Mouse (Mus musculus): ENCODE measurements at regions not wholly inside any gene's neighbourhood (a gene's known extent, or its start where the extent isn't known, plus 50 kb on each side); places are given as distances from the start of the nearest gene placed in this dataset.

DNA sequence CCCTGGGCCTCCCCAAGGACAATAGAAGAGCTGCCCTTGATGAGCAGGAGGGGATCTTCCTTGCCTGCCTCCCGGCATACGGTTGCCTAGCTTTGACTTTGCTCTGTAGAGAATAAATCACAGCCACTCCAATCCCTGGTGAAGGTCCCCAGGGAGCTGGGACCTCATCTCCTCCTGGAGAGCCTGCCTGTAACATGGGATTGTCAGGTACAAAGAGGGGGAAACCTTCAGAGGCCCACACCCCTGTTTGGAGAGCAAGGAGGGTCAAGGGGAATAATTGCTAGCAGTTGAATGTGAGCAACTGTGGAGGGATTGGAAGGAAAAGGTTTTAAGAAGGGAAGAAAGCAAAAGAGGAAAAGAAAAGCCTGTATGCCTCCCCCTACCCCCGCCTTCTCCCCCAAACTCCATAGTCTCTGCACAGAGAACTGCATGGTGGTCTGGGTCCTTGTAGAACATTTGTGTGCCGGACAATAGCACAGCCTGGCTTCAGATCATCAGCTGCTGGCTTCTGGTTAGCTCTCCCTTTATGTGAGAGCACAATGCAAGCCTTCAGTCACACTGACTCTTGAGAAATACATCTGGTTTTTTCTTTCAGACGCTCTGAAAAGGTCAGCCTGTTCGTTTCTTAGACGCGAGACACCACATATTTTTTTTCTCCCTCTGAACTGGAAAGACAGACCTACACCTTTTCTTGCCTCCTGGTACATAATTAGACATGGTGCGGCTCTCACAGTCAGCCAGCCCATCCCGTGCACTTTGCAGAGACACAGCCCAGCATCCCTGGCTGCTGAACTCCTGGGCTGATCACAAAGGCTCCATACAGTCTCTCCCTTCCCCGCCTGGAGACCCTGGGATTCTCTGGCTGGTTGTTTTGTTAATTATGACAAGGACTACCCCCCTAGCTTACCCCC, 292.5 kb upstream of the Zfp462 start:
- no peak for ATAC-seq (ENCODE audit: low read depth)
- no peak for DNase-seq
- H3K27me3 ChIP-seq: no peaks in the 10 kb centered on the region
- no peaks in the 10 kb centered on the region for H3K9me3 ChIP-seq (replicated peaks)
- H3K4me3 ChIP-seq (replicated peaks): no peak overlapping the region
- no peaks in the 10 kb centered on the region for H3K36me3 ChIP-seq
- no peak overlapping the region for H3K9ac ChIP-seq
- WGBS (ENCODE audit: insufficient replicate concordance): 58% methylated on average over 11 of the region's 11 CpGs
- no peak overlapping the region for H3K4me2 ChIP-seq
- H3K4me1 ChIP-seq (replicated peaks): no peaks in the 10 kb centered on the region
- H3K27ac ChIP-seq: no peak overlapping the region

GRCm38 (mm10) chr4:54653097-54653776, 291.6 kb upstream of the Zfp462 start:
- Histone ChIP-seq H3K4me3 (replicated peaks) (no peak overlapping the region), H3K4me1 (replicated peaks) (no peaks in the 10 kb centered on the region), H3K36me3 (no peaks in the 10 kb centered on the region), H3K9me3 (replicated peaks) (no peaks in the 10 kb centered on the region), H3K9ac (no peak overlapping the region), H3K4me2 (no peak overlapping the region), H3K27ac (no peak overlapping the region), H3K27me3 (no peaks in the 10 kb centered on the region)
- no peak for DNase-seq
- 72% methylated on average over 10 of the region's 10 CpGs for WGBS (ENCODE audit: insufficient replicate concordance)
- no peak for ATAC-seq (ENCODE audit: low read depth)

All from liver, embryonic 13.5 days (tissue).